Mouse (Mus musculus) neural tube, embryonic 14.5 days (tissue): Measurements from ENCODE around the gene Foxred2. TPM values are rescaled to one million over a fixed set of nuclear protein-coding genes. Genes with fewer than 3 reads are reported as not detected.

ENCODE experiments used
- ATAC-seq: fragments of 200-750 bp; cut with Nextera tagmentation; 2 replicates; pipeline ENCODE4 v1.8.0; 2017; ENCODE audit warnings: low read depth, mild to moderate bottlenecking, moderate TSS enrichment, moderate library complexity
- H3K27ac ChIP-seq: fragments of 300-500 bp; sonication (generic); 2 replicates; pipeline ENCODE4 v1.5.1; 2014; ENCODE audit warnings: low read depth, mild to moderate bottlenecking, control low read depth, low read length, moderate library complexity, mixed read lengths
- H3K27me3 ChIP-seq: fragments of 300-500 bp; sonication (generic); 2 replicates; pipeline ENCODE4 v1.6.1; 2014; ENCODE audit warnings: low read length; ENCODE audit not compliant: control insufficient read depth, insufficient read depth
- H3K36me3 ChIP-seq: fragments of 300-500 bp; sonication (generic); 2 replicates; pipeline ENCODE4 v1.6.1; 2014; ENCODE audit warnings: low read length, mixed read lengths; ENCODE audit not compliant: control insufficient read depth, insufficient read depth
- H3K4me1 ChIP-seq: fragments of 300-500 bp; sonication (generic); 2 replicates; pipeline ENCODE4 v1.6.1; 2014; ENCODE audit warnings: low read length; ENCODE audit not compliant: control insufficient read depth, insufficient read depth
- H3K4me2 ChIP-seq: fragments of 300-500 bp; sonication (generic); 2 replicates; pipeline ENCODE4 v1.6.1; 2014; ENCODE audit warnings: mild to moderate bottlenecking, low read depth, low read length, control low read depth
- H3K4me3 ChIP-seq: fragments of 300-500 bp; sonication (generic); 2 replicates; pipeline ENCODE4 v1.5.1; 2014; ENCODE audit warnings: low read depth, low read length, control low read depth, mixed read lengths
- H3K9ac ChIP-seq: fragments of 300-500 bp; sonication (generic); replicated peaks from 2 replicates; pipeline ENCODE4 v1.6.1; 2014; ENCODE audit warnings: low read depth, mild to moderate bottlenecking, control low read depth, low read length, mixed read lengths
- H3K9me3 ChIP-seq: fragments of 300-500 bp; sonication (generic); 2 replicates; pipeline ENCODE4 v1.6.1; 2016; ENCODE audit warnings: low read length; ENCODE audit not compliant: control insufficient read depth
- WGBS: fragments of 180-500 bp; shearing (Covaris S2); extraction: QIAGEN DNeasy Blood & Tissue Kit; methylation state at CpG from one replicate; pipeline ENCODE4 v1.1.7; 2014; 5-methylcytosine and 5-hydroxymethylcytosine counted together
- polyA plus RNA-seq: library from polyadenylated mRNA; unstranded; fragments of >200 nt; fragmentation: Nextera tagmentation; extraction: Ambion mirVana; gene quantifications from 2 replicates; pipeline ENCODE4 v1.2.1, GENCODE M21; 2014

Foxred2 gene
- polyA plus RNA-seq, 1 experiment from 2014 or later, result 11.2 TPM

DNA sequence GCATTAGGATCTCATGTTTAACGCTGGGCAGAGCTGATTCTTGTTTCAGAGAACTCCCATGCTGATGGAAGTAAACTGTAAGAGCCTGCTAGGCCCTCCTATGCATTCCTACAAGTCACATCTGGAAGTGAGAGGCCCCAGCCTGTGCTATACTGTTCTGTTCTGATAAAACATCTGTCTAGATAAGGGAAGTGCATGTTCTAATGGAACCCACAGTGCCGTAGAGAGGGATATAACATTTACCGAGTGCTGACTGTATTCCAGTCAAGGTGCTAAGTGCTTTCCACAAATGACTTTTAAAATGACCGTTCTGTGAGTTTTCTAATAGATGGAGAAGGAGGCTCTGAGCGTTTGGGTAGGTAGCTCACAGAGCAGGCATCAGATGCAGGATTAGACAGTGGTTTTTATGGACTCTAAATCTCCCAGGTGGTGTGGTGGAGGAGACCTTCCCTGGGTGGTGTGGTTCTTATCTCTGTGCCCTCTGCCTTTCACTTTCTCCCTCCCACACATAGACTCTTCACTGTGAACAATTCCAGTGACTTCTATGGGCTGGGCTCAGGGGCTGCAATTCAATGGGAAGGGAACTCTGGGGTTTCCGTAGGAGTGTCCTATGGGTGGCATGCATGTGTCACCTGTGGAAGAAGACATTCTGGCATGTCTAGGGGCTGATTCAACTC lies 17.8 kb upstream of the Foxred2 start:
- no peaks in the 10 kb centered on the region for H3K36me3 ChIP-seq
- no peak overlapping the region for H3K9ac ChIP-seq
- no peaks in the 10 kb centered on the region for H3K27me3 ChIP-seq
- no peak overlapping the region for H3K4me3 ChIP-seq
- no peak for ATAC-seq
- 81% methylated on average over 6 of the region's 6 CpGs for WGBS
- H3K9me3 ChIP-seq, result no peaks in the 10 kb centered on the region
- H3K4me1 ChIP-seq, result peaks cover 7% of the 10 kb centered on the region; the same call in 1 of the 2 replicates
- no peak overlapping the region for H3K4me2 ChIP-seq
- no peak overlapping the region for H3K27ac ChIP-seq

DNA sequence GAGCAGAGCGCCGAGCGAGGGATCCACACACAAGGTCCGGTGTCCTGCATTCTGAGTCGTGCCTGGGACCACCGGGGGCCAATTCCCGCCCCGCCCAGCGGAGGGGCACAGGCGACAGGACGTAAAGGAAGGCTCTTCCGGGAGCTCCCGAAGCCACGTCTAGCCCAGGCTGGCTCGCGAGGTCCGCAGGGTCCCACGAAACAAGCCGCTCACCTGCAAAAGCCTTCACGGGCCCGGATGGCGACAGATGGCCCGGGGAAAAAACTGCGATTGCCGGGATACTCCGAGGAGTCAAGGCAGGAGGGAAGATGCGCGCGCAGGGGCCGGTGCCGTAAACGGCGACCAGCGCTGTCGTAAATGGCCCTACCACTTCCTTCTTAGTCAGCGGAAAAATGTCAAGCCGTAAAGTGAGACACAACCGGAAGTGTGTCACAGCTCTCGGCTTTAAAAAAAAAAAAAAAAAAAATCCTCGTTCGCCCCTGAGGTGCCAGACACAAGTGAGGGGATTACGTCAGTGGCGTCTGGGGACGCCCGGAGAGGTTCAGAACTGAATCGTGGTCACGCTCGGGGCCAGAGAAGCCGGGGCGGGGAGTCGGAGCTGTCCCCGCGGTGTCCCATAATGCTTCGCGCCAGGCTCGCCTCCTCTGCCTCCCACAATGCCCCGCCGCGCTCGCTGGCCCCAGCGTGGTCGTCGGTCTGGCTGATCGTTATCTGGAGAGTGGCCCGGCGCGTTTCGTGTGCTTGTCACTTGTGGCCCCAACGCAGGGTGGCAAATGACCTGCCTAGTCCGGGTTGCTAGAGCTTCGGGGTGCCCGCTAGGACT lies 14.2 kb upstream of the Foxred2 start, which contains the start of gene Eif3d:
Gene Eif3d, minus strand, starts transcription at position 344 of the 823 bp plus-strand sequence.
- H3K9ac ChIP-seq, result peak within 1 kb of the TSS; percentile 94
- H3K4me1 ChIP-seq, result peaks cover 13% of the 10 kb centered on the region; the same call in 1 of the 2 replicates
- H3K4me2 ChIP-seq, result peak within 1 kb of the TSS; percentile 97
- peaks cover 27% of the 10 kb centered on the region for H3K36me3 ChIP-seq
- peak within 1 kb of the TSS; percentile 89 for H3K4me3 ChIP-seq
- ATAC-seq, result peak; percentile 85
- no peaks in the 10 kb centered on the region for H3K27me3 ChIP-seq
- no peaks in the 10 kb centered on the region for H3K9me3 ChIP-seq
- peak within 1 kb of the TSS; percentile 99 for H3K27ac ChIP-seq
- under 1% methylated on average over 72 of the region's 72 CpGs for WGBS

DNA sequence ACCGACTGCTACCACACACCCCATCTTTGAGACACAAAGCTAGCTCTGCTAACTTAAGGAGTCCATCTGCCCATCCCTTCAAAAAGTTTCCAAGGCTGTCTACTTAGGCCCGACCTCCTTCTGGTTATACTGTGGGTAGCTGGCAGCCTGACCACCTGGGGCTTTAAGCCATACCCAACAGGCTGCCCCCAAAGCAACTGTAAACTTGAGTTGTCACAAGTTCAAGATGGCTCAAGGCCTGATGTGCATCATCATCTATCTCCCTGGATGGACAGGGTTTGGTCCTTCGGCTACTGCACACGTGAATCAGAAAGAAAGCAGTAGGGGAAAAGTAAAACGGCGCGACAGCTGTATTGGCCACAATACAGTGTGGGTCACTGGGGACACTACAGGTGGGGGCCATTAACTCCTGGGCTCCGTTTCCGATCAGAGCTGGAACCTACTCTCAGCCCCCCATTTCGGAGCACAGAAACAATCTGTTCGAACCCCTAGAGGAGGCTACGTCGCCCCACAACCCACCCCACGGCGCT lies 13.5 kb upstream of the Foxred2 start:
- peak overlapping the region; percentile 94 for H3K9ac ChIP-seq
- H3K27me3 ChIP-seq, result no peaks in the 10 kb centered on the region
- no peak; the same call in none of the 2 replicates for ATAC-seq
- peak overlapping the region; percentile 97 for H3K4me2 ChIP-seq
- H3K9me3 ChIP-seq, result no peaks in the 10 kb centered on the region
- peaks cover 13% of the 10 kb centered on the region; the same call in 1 of the 2 replicates for H3K4me1 ChIP-seq
- H3K4me3 ChIP-seq, result peak overlapping the region; percentile 89
- 3% methylated on average over 15 of the region's 15 CpGs for WGBS
- peaks cover 33% of the 10 kb centered on the region for H3K36me3 ChIP-seq
- H3K27ac ChIP-seq, result peak overlapping the region; percentile 99

DNA sequence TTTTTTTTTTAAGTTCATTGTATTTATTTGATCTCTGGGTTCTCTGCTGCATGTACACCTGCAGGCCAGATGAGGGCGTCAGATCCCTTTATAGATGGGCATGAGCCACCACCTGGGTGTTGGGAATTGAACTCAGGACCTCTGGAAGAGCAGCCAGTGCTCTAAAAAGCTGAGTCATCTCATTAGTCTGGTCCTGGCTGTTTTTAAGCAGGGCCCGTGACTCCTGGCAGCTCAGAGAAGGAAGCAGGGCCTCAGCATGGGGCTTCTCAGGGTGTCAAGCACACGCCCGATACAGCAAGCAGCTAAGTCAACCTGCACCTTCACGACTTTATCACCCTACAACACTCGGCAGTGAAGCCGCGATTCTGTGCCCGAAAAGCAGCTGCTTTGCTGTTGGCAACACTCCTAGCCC lies 8.6 kb upstream of the Foxred2 start:
- Histone ChIP-seq H3K27ac (no peak overlapping the region), H3K9me3 (no peaks in the 10 kb centered on the region), H3K4me3 (no peak overlapping the region), H3K27me3 (no peaks in the 10 kb centered on the region), H3K4me1 (peaks cover 13% of the 10 kb centered on the region; the same call in 1 of the 2 replicates), H3K9ac (no peak overlapping the region), H3K4me2 (no peak overlapping the region), H3K36me3 (peaks cover 82% of the 10 kb centered on the region)
- 87% methylated on average over 9 of the region's 9 CpGs for WGBS
- no peak for ATAC-seq

DNA sequence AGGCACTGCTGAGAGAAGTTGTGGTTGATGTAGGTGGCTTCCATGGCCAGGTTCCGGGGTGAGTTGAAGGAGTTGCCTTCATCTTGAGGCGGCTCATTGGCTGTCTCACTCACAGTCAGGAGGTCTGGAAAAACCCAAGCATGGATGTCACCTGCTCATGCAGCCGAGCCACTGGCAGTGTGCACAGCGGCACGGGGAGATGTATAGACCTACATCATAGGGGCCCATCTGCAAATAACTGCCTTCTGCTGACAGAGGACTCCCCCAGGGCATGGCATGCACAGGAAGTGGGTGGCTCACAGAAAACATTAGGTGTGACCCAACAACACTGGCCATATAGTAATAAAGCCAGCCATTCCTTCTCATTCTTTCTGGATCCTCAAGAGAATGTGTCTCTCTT lies 5.9 kb upstream of the Foxred2 start:
- H3K36me3 ChIP-seq, result peaks cover 88% of the 10 kb centered on the region
- no peak for ATAC-seq
- H3K27ac ChIP-seq, result no peak overlapping the region
- no peak overlapping the region for H3K9ac ChIP-seq
- WGBS, result 100% methylated on average over 5 of the region's 5 CpGs
- H3K4me1 ChIP-seq, result no peaks in the 10 kb centered on the region
- H3K4me2 ChIP-seq, result no peak overlapping the region
- H3K4me3 ChIP-seq, result no peak overlapping the region
- H3K9me3 ChIP-seq, result no peaks in the 10 kb centered on the region
- H3K27me3 ChIP-seq, result no peaks in the 10 kb centered on the region

DNA sequence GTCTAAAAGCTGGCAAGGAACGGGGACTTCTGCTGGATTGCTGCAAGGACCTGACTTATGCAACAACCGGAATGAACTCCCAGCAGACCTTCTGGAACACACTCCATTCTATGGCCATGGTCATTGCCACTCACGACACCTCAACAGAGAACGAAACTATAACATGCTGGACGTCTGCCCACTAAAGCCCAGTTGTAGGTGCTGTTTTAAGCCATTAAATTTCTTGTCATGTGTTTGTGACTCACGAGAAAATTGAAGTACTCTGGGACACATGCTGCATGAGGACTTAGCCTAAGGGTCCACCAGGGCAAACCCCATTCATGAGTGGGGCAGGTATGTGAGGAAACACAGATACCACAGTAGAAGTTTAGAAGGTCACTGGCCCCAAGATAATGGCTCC lies 4.2 kb upstream of the Foxred2 start:
- no peak overlapping the region for H3K4me3 ChIP-seq
- H3K27me3 ChIP-seq, result no peaks in the 10 kb centered on the region
- no peak overlapping the region for H3K4me2 ChIP-seq
- no peak for ATAC-seq
- H3K4me1 ChIP-seq, result peaks cover 6% of the 10 kb centered on the region
- H3K36me3 ChIP-seq, result peaks cover 71% of the 10 kb centered on the region
- no peak overlapping the region for H3K27ac ChIP-seq
- WGBS, result 91% methylated on average over 6 of the region's 6 CpGs
- no peaks in the 10 kb centered on the region for H3K9me3 ChIP-seq
- H3K9ac ChIP-seq, result no peak overlapping the region

DNA sequence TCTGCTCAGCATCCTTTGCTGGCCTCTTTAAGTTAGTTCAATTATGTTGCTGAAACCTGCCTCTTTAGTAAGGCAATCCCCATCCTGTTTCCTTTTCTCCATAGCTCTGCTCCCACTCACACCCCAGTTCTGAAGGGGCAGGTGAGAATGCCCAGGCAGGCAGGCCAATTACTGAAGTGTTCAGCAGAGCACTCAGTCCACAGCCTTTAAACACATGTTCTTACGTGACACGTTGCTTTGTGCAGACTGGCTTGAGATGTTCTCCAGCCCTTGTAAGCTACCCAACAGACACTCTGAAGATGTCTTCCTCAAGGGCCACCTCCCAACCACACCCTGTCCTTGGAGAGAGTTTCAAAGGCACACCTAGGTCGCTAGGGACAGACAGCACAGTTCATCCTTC lies 1.5 kb upstream of the Foxred2 start:
- no peak overlapping the region for H3K4me3 ChIP-seq
- no peaks in the 10 kb centered on the region for H3K27me3 ChIP-seq
- H3K36me3 ChIP-seq, result peaks cover 45% of the 10 kb centered on the region
- H3K4me2 ChIP-seq, result no peak overlapping the region
- ATAC-seq, result no peak
- H3K4me1 ChIP-seq, result peaks cover 14% of the 10 kb centered on the region
- no peaks in the 10 kb centered on the region for H3K9me3 ChIP-seq
- no peak overlapping the region for H3K9ac ChIP-seq
- WGBS, result 60% methylated on average over 3 of the region's 3 CpGs
- H3K27ac ChIP-seq, result no peak overlapping the region

DNA sequence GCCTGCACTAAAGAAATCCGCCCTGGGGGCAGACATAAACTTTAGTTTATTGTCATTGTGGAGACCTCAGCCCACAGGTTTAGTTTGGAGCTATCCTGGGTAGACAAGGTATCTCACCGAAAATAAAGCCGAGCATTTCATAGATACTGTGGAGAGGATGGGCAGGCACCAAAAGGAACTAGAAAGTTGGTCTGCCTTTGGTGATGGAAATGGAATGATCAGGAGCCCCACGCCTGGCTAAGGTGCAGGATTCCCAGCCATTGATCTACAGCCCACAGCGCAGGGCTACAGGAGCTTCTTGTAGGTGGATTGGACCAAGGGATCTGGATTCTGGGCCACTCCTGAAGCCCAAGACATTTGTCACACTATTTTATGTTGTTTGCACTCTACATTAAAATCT lies 1.1 kb upstream of the Foxred2 start:
- Histone ChIP-seq H3K4me2 (no peak overlapping the region), H3K4me3 (no peak overlapping the region), H3K4me1 (peaks cover 14% of the 10 kb centered on the region), H3K9ac (no peak overlapping the region), H3K27me3 (no peaks in the 10 kb centered on the region), H3K36me3 (peaks cover 40% of the 10 kb centered on the region), H3K9me3 (no peaks in the 10 kb centered on the region), H3K27ac (no peak overlapping the region)
- 36% methylated on average over 5 of the region's 5 CpGs for WGBS
- ATAC-seq, result no peak
